Mouse (Mus musculus): Measurements from ENCODE around the gene L3hypdh. TPM values are rescaled to one million over a fixed set of nuclear protein-coding genes. Genes with fewer than 3 reads are reported as not detected.
"Not testable (repeated sequence)": the region's sequence is repeated elsewhere in the genome, so short reads cannot be mapped to it uniquely, and the experiment has no call there.

Gene L3hypdh
- polyA plus RNA-seq, 1 experiment from 2014 or later, result 16.6 TPM

- H3K9me3 ChIP-seq (ENCODE audit: control insufficient read depth, low read length), result no peaks in the 10 kb centered on the region
- H3K4me3 ChIP-seq (ENCODE audit: low read depth, low read length), result peak within 1 kb of the TSS; percentile 76
- H3K27ac ChIP-seq (ENCODE audit: low read depth, low read length), result peak within 1 kb of the TSS; percentile 90
- no peaks in the 10 kb centered on the region for H3K36me3 ChIP-seq (ENCODE audit: control insufficient read depth, insufficient read depth, low read length)
- peak within 1 kb of the TSS; percentile 89 for H3K4me2 ChIP-seq (ENCODE audit: low read depth, low read length)
- H3K9ac ChIP-seq (replicated peaks; ENCODE audit: low read depth, low read length), result peak within 1 kb of the TSS; percentile 83
- under 1% methylated on average over 92 of the region's 94 CpGs for WGBS
- ATAC-seq (ENCODE audit: low read depth), result peak; percentile 94
- no peaks in the 10 kb centered on the region; the same call in 1 of the 2 replicates for H3K4me1 ChIP-seq (ENCODE audit: control insufficient read depth, insufficient read depth, low read length)
- H3K27me3 ChIP-seq (ENCODE audit: control insufficient read depth, insufficient read depth, low read length), result no peaks in the 10 kb centered on the region
Measured at GRCm38 (mm10) chr12:72070327-72071269, 14.6 kb downstream of the L3hypdh start, which contains the start of gene Gpr135. TSS of gene Gpr135 (minus strand) at chr12:72071125.

DNA sequence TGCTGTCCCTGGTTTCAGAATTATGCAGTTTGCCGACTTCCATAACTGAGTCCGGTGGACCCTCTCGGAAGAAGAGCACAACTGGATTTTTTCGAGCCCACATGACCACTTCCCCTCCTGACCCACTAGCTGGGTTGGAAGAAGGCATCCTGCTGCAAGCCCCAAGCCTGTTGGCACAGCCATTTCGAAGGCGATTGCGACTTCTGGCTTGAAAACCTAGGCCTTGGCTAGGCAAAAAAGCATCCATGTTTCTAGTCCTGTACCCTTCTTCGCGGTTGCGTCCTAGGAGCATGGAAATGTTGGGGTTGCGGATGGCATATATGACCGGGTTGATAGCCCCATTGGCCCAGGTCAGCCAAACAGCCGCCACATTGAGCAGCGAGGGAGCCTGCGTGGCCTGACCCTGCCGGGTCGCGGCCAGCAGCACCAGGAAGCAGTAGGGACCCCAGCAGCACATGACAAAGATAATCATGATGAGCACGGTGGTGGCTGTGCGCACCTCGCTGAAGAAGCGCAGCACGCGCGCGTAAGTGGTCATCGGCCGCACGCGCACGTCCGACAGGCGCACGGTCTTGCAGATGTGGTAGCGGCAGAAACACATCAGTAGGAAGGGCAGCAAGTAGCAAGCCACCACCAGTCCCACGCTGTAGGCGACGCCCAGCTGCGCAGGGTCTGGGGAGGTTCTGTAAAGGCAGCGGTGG is 15.5 kb downstream of the L3hypdh start:
- no peaks in the 10 kb centered on the region for H3K36me3 ChIP-seq (ENCODE audit: control insufficient read depth, insufficient read depth, low read length)
- no peaks in the 10 kb centered on the region for H3K9me3 ChIP-seq (ENCODE audit: control insufficient read depth, low read length)
- H3K4me3 ChIP-seq (ENCODE audit: low read depth, low read length), result peak overlapping the region; percentile 76
- H3K27me3 ChIP-seq (ENCODE audit: control insufficient read depth, insufficient read depth, low read length), result no peaks in the 10 kb centered on the region
- H3K9ac ChIP-seq (replicated peaks; ENCODE audit: low read depth, low read length), result peak overlapping the region; percentile 83
- ATAC-seq (ENCODE audit: low read depth), result peak; percentile 83
- H3K4me1 ChIP-seq (ENCODE audit: control insufficient read depth, insufficient read depth, low read length), result no peaks in the 10 kb centered on the region; the same call in 1 of the 2 replicates
- H3K27ac ChIP-seq (ENCODE audit: low read depth, low read length), result peak overlapping the region; percentile 90
- WGBS, result 4% methylated on average over 40 of the region's 40 CpGs
- peak overlapping the region; percentile 89 for H3K4me2 ChIP-seq (ENCODE audit: low read depth, low read length)

DNA sequence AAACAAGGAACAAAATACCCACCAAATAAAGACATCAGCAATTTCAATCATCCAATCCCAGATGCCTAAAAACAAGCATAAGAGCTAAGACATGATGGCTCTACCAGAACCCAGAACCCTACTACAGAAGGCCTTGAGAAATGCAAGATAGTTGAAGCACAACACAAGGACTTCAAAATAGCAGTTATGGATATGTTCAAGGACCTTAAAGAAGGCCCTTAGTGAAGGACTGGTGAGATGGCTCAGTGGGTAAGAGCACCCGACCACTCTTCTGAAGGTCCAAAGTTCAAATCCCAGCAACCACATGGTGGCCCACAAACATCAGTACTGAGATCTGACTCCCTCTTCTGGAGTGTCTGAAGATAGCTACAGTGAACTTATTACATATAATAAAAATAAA is 27.5 kb downstream of the L3hypdh start:
- WGBS, result 92% methylated on average over 1 of the region's 1 CpGs
- no peak for ATAC-seq (ENCODE audit: low read depth)

DNA sequence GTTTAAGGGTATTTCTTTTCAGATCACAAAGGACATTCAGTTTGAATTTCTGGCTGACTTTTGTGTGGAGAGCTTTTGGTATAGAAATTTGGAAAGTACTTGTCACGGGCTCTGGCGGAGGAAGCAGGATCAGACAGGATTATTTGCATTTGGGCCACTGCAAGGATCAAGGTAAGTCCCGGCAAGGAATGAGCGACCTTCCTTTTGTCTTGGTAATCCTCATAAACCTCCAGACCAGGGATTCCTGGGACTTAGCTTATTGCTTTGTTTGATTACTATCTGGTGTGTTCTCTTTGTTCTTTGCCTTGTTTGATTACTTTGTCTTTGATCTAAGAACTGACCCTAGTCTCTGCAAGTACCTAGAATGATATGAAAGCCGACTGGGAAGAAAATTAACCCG is 31.4 kb downstream of the L3hypdh start:
- no peaks in the 10 kb centered on the region for H3K27me3 ChIP-seq (ENCODE audit: control insufficient read depth, insufficient read depth, low read length)
- H3K9ac ChIP-seq (replicated peaks; ENCODE audit: low read depth, low read length), result no peak overlapping the region
- WGBS, result 25% methylated on average over 6 of the region's 6 CpGs
- no peak for ATAC-seq (ENCODE audit: low read depth)
- H3K9me3 ChIP-seq (ENCODE audit: control insufficient read depth, low read length), result no peaks in the 10 kb centered on the region
- no peak overlapping the region for H3K4me3 ChIP-seq (ENCODE audit: low read depth, low read length)
- no peaks in the 10 kb centered on the region for H3K36me3 ChIP-seq (ENCODE audit: control insufficient read depth, insufficient read depth, low read length)
- H3K4me2 ChIP-seq (ENCODE audit: low read depth, low read length), result no peak overlapping the region
- no peaks in the 10 kb centered on the region for H3K4me1 ChIP-seq (ENCODE audit: control insufficient read depth, insufficient read depth, low read length)
- no peak overlapping the region for H3K27ac ChIP-seq (ENCODE audit: low read depth, low read length)

More for the DNA sequence above, 27.5 kb downstream of the L3hypdh start:
- Histone ChIP-seq H3K9me3 (ENCODE audit: control insufficient read depth, low read length) (no peaks in the 10 kb centered on the region), H3K9ac (replicated peaks; ENCODE audit: low read depth, low read length) (no peak overlapping the region), H3K36me3 (ENCODE audit: control insufficient read depth, insufficient read depth, low read length) (no peaks in the 10 kb centered on the region), H3K4me2 (ENCODE audit: low read depth, low read length) (no peak overlapping the region), H3K4me3 (ENCODE audit: low read depth, low read length) (no peak overlapping the region), H3K4me1 (ENCODE audit: control insufficient read depth, insufficient read depth, low read length) (no peaks in the 10 kb centered on the region), H3K27ac (ENCODE audit: low read depth, low read length) (no peak overlapping the region), H3K27me3 (ENCODE audit: control insufficient read depth, insufficient read depth, low read length) (no peaks in the 10 kb centered on the region)

GRCm38 (mm10) chr12:72053303-72053702 is 31.9 kb downstream of the L3hypdh start:
- no peaks in the 10 kb centered on the region for H3K9me3 ChIP-seq (ENCODE audit: control insufficient read depth, low read length)
- H3K9ac ChIP-seq (replicated peaks; ENCODE audit: low read depth, low read length), result no peak overlapping the region
- no peaks in the 10 kb centered on the region for H3K36me3 ChIP-seq (ENCODE audit: control insufficient read depth, insufficient read depth, low read length)
- no peak overlapping the region for H3K27ac ChIP-seq (ENCODE audit: low read depth, low read length)
- no peaks in the 10 kb centered on the region for H3K27me3 ChIP-seq (ENCODE audit: control insufficient read depth, insufficient read depth, low read length)
- no peak overlapping the region for H3K4me3 ChIP-seq (ENCODE audit: low read depth, low read length)
- H3K4me1 ChIP-seq (ENCODE audit: control insufficient read depth, insufficient read depth, low read length), result no peaks in the 10 kb centered on the region
- no peak for ATAC-seq (ENCODE audit: low read depth)
- WGBS, result 45% methylated on average over 6 of the region's 6 CpGs
- H3K4me2 ChIP-seq (ENCODE audit: low read depth, low read length), result no peak overlapping the region

DNA sequence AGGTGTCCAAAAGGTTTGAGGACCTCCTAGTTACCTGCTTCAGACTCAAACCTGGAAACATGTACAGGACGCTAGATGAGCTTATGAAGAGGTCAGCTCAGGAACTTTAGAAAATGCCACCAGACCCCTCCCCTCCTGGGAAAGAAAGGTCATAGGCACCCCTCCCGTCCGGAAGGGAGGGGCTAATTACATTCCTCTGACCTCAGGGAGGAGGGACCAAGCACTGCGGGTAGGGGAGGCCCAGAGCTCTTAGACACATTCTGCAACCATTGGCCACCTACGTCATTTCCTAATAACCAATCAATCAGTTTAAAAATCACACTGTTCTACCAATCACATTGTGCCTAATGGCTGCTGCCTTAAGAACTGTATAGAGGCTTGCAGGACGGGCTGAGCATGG is 32.7 kb downstream of the L3hypdh start:
- Histone ChIP-seq H3K27ac (ENCODE audit: low read depth, low read length) (no peak overlapping the region), H3K4me3 (ENCODE audit: low read depth, low read length) (no peak overlapping the region), H3K4me1 (ENCODE audit: control insufficient read depth, insufficient read depth, low read length) (no peaks in the 10 kb centered on the region), H3K36me3 (ENCODE audit: control insufficient read depth, insufficient read depth, low read length) (no peaks in the 10 kb centered on the region), H3K9me3 (ENCODE audit: control insufficient read depth, low read length) (no peaks in the 10 kb centered on the region), H3K27me3 (ENCODE audit: control insufficient read depth, insufficient read depth, low read length) (no peaks in the 10 kb centered on the region), H3K4me2 (ENCODE audit: low read depth, low read length) (no peak overlapping the region), H3K9ac (replicated peaks; ENCODE audit: low read depth, low read length) (no peak overlapping the region)
- WGBS, result 85% methylated on average over 6 of the region's 6 CpGs
- ATAC-seq (ENCODE audit: low read depth), result no peak

GRCm38 (mm10) chr12:72050821-72051220 is 34.4 kb downstream of the L3hypdh start:
- H3K4me1 ChIP-seq (ENCODE audit: control insufficient read depth, insufficient read depth, low read length), result no peaks in the 10 kb centered on the region
- H3K4me3 ChIP-seq (ENCODE audit: low read depth, low read length), result no peak overlapping the region
- no peaks in the 10 kb centered on the region for H3K9me3 ChIP-seq (ENCODE audit: control insufficient read depth, low read length)
- H3K27me3 ChIP-seq (ENCODE audit: control insufficient read depth, insufficient read depth, low read length), result no peaks in the 10 kb centered on the region
- H3K36me3 ChIP-seq (ENCODE audit: control insufficient read depth, insufficient read depth, low read length), result no peaks in the 10 kb centered on the region
- 84% methylated on average over 4 of the region's 4 CpGs for whole genome bisulfite sequencing
- no peak for ATAC-seq (ENCODE audit: low read depth)
- H3K27ac ChIP-seq (ENCODE audit: low read depth, low read length), result no peak overlapping the region
- no peak overlapping the region for H3K4me2 ChIP-seq (ENCODE audit: low read depth, low read length)
- H3K9ac ChIP-seq (replicated peaks; ENCODE audit: low read depth, low read length), result no peak overlapping the region

- not testable (repeated sequence) for H3K4me1 ChIP-seq (ENCODE audit: control insufficient read depth, insufficient read depth, low read length); ATAC-seq (ENCODE audit: low read depth); H3K4me3 ChIP-seq (ENCODE audit: low read depth, low read length); H3K9ac ChIP-seq (replicated peaks; ENCODE audit: low read depth, low read length); H3K27me3 ChIP-seq (ENCODE audit: control insufficient read depth, insufficient read depth, low read length); H3K27ac ChIP-seq (ENCODE audit: low read depth, low read length); H3K36me3 ChIP-seq (ENCODE audit: control insufficient read depth, insufficient read depth, low read length); H3K4me2 ChIP-seq (ENCODE audit: low read depth, low read length); H3K9me3 ChIP-seq (ENCODE audit: control insufficient read depth, low read length)
- 92% methylated on average over 5 of the region's 5 CpGs for WGBS
Measured at GRCm38 (mm10) chr12:72050156-72050555, 35.1 kb downstream of the L3hypdh start.

DNA sequence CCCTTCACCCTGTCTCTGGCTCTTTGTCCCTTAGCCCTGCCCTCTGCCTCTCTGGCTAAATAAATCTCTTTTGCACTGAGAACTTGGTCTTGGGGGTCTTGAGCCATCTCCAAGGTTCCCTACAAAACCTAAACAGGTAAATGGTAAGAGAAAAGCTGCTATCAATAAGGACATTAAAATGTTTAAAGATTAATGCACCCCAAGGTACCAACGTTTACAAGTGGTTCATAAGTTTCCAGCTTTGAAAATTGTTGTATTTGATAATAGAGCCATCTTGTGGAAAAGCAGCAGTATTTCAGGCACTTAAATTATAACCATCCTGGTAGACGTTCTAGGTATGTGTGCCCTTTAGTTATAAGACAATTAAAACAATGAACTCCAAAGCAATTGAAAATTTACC is 37.7 kb downstream of the L3hypdh start:
- Histone ChIP-seq H3K4me2 (ENCODE audit: low read depth, low read length) (no peak overlapping the region), H3K4me1 (ENCODE audit: control insufficient read depth, insufficient read depth, low read length) (no peaks in the 10 kb centered on the region), H3K4me3 (ENCODE audit: low read depth, low read length) (no peak overlapping the region), H3K27me3 (ENCODE audit: control insufficient read depth, insufficient read depth, low read length) (no peaks in the 10 kb centered on the region), H3K27ac (ENCODE audit: low read depth, low read length) (no peak overlapping the region), H3K36me3 (ENCODE audit: control insufficient read depth, insufficient read depth, low read length) (no peaks in the 10 kb centered on the region), H3K9me3 (ENCODE audit: control insufficient read depth, low read length) (no peaks in the 10 kb centered on the region), H3K9ac (replicated peaks; ENCODE audit: low read depth, low read length) (no peak overlapping the region)
- no peak for ATAC-seq (ENCODE audit: low read depth)
- 10% methylated on average over 2 of the region's 2 CpGs for WGBS

Measured in neural tube, embryonic 14.5 days (tissue).